Comparison of ENCODE assay signal across 8 mouse cellular contexts in genomic region chr15:28024031-28024964, GRCm38 (mm10). TPM values are rescaled to one million over a fixed set of nuclear protein-coding genes. Genes with fewer than 3 reads are reported as not detected.
A peak's percentile ranks its signal among the peaks of the same experiment; 100 is the strongest.
DNase-seq lines count a peak whose midpoint lies in the region; ATAC-seq and TF ChIP-seq lines count a peak whose summit lies in the region.

No protein-coding gene starts in this region.

- no peak for TF ChIP-seq CTCF in testis, adult 2 months (IDR thresholded peaks at IDR 0.05; ENCODE audit: control insufficient read depth, insufficient read depth, insufficient replicate concordance, low read depth, low read length)

- no peak for TF ChIP-seq POLR2A in testis, adult 2 months (IDR thresholded peaks at IDR 0.05; ENCODE audit: control insufficient read depth, low read depth, low read length)

- peak; percentile 26 to 35 for DNase-seq in spleen, adult 18-20 months
- DNase-seq in spleen, adult 12 weeks (ENCODE audit: low spot score): no peak
- DNase-seq in forebrain, embryonic 11.5 days (ENCODE audit: low spot score): peak; percentile 83
- DNase-seq in kidney, postnatal 14 days: peak; percentile 88
- peak; percentile 76 for DNase-seq in neural tube, embryonic 11.5 days (ENCODE audit: low spot score)

- H3K4me3 ChIP-seq in forebrain, embryonic 11.5 days (ENCODE audit: low read depth, low read length): peak overlapping the region; percentile 93
- H3K4me3 ChIP-seq in heart, embryonic 15.5 days: peak overlapping the region; percentile 97
- peak overlapping the region; percentile 64 for H3K4me3 ChIP-seq in liver, embryonic 15.5 days (replicated peaks)
- peak overlapping the region; percentile 94 for H3K4me3 ChIP-seq in neural tube, embryonic 11.5 days (ENCODE audit: low read depth, low read length)
- H3K4me3 ChIP-seq in testis, adult 2 months (ENCODE audit: control insufficient read depth, low read depth, low read length): peak overlapping the region; percentile 96

- ATAC-seq in forebrain, embryonic 11.5 days (replicated peaks; ENCODE audit: low FRiP score): peak; percentile 54
- ATAC-seq in heart, embryonic 15.5 days (replicated peaks; ENCODE audit: insufficient number of reproducible peaks, insufficient read depth, low FRiP score, low read depth): peak; percentile 40; the same call in 1 of the 2 replicates
- peak; percentile 37 for ATAC-seq in liver, embryonic 15.5 days (ENCODE audit: insufficient read depth)
- ATAC-seq in neural tube, embryonic 11.5 days (ENCODE audit: insufficient read depth, low FRiP score, low TSS enrichment): peak; percentile 29

- H3K27ac ChIP-seq in forebrain, embryonic 11.5 days (ENCODE audit: low read depth, low read length): peak overlapping the region; percentile 91; the same call in 1 of the 2 replicates
- H3K27ac ChIP-seq in heart, embryonic 15.5 days: peak overlapping the region; percentile 98
- H3K27ac ChIP-seq in liver, embryonic 15.5 days (replicated peaks): peak overlapping the region; percentile 38
- H3K27ac ChIP-seq in neural tube, embryonic 11.5 days (ENCODE audit: low read depth, low read length): peak overlapping the region; percentile 98
- H3K27ac ChIP-seq in testis, adult 2 months (ENCODE audit: control insufficient read depth, insufficient read depth, low read depth, low read length): peak overlapping the region; percentile 48; the same call in 1 of the 2 replicates

- under 1% methylated on average over 79 of the region's 81 CpGs for WGBS in forebrain, embryonic 11.5 days
- WGBS in heart, embryonic 15.5 days: 1% methylated on average over 80 of the region's 81 CpGs
- under 1% methylated on average over 80 of the region's 81 CpGs for WGBS in liver, embryonic 15.5 days (ENCODE audit: insufficient replicate concordance)
- WGBS in neural tube, embryonic 11.5 days: 0% methylated on average over 79 of the region's 81 CpGs

- no peaks in the 10 kb centered on the region for H3K9me3 ChIP-seq in forebrain, embryonic 11.5 days (ENCODE audit: control insufficient read depth, low read length)
- no peaks in the 10 kb centered on the region for H3K9me3 ChIP-seq in heart, embryonic 15.5 days (replicated peaks)
- no peaks in the 10 kb centered on the region for H3K9me3 ChIP-seq in liver, embryonic 15.5 days (replicated peaks)
- no peaks in the 10 kb centered on the region for H3K9me3 ChIP-seq in neural tube, embryonic 11.5 days (ENCODE audit: control insufficient read depth, low read length)

- H3K4me2 ChIP-seq in forebrain, embryonic 11.5 days (ENCODE audit: low read depth, low read length, severe bottlenecking): peak overlapping the region; percentile 92
- H3K4me2 ChIP-seq in heart, embryonic 15.5 days: peak overlapping the region; percentile 90
- peak overlapping the region; percentile 74 for H3K4me2 ChIP-seq in liver, embryonic 15.5 days
- H3K4me2 ChIP-seq in neural tube, embryonic 11.5 days (ENCODE audit: low read depth): peak overlapping the region; percentile 93

- no peaks in the 10 kb centered on the region for H3K36me3 ChIP-seq in forebrain, embryonic 11.5 days (ENCODE audit: control insufficient read depth, insufficient read depth, low read length)
- H3K36me3 ChIP-seq in heart, embryonic 15.5 days: no peaks in the 10 kb centered on the region
- no peaks in the 10 kb centered on the region for H3K36me3 ChIP-seq in liver, embryonic 15.5 days (replicated peaks)
- no peaks in the 10 kb centered on the region for H3K36me3 ChIP-seq in neural tube, embryonic 11.5 days (ENCODE audit: control insufficient read depth, insufficient read depth, low read length)
- no peaks in the 10 kb centered on the region for H3K36me3 ChIP-seq in testis, adult 2 months (ENCODE audit: control insufficient read depth, insufficient read depth, low read length)

- peaks cover 10% of the 10 kb centered on the region for H3K4me1 ChIP-seq in forebrain, embryonic 11.5 days (replicated peaks; ENCODE audit: control insufficient read depth, insufficient read depth, low read length)
- peaks cover 53% of the 10 kb centered on the region for H3K4me1 ChIP-seq in heart, embryonic 15.5 days (replicated peaks)
- H3K4me1 ChIP-seq in liver, embryonic 15.5 days (replicated peaks): peaks cover 38% of the 10 kb centered on the region
- peaks cover 24% of the 10 kb centered on the region for H3K4me1 ChIP-seq in neural tube, embryonic 11.5 days (ENCODE audit: control insufficient read depth, insufficient read depth, low read length)
- H3K4me1 ChIP-seq in testis, adult 2 months (ENCODE audit: control insufficient read depth, insufficient read depth, low read length): peaks cover 17% of the 10 kb centered on the region

- peak overlapping the region; percentile 97 for H3K9ac ChIP-seq in forebrain, embryonic 11.5 days (ENCODE audit: low read length)
- peak overlapping the region; percentile 98 for H3K9ac ChIP-seq in heart, embryonic 15.5 days
- peak overlapping the region; percentile 58 for H3K9ac ChIP-seq in liver, embryonic 15.5 days
- H3K9ac ChIP-seq in neural tube, embryonic 11.5 days (ENCODE audit: low read length): peak overlapping the region; percentile 97

- no peaks in the 10 kb centered on the region for H3K27me3 ChIP-seq in forebrain, embryonic 11.5 days (ENCODE audit: control insufficient read depth, insufficient read depth, low read length)
- no peaks in the 10 kb centered on the region for H3K27me3 ChIP-seq in heart, embryonic 15.5 days
- H3K27me3 ChIP-seq in liver, embryonic 15.5 days: peaks cover 74% of the 10 kb centered on the region
- no peaks in the 10 kb centered on the region for H3K27me3 ChIP-seq in neural tube, embryonic 11.5 days (ENCODE audit: control insufficient read depth, insufficient read depth, low read length)
- no peaks in the 10 kb centered on the region; the same call in 1 of the 2 replicates for H3K27me3 ChIP-seq in testis, adult 2 months (ENCODE audit: control insufficient read depth, insufficient read depth, low read length)

RNA-seq across cellular contexts. Expression of gene Trio, which starts 1.4 kb away (rescaled TPM):
- polyA plus RNA-seq in forebrain, embryonic 11.5 days (2014; fragmentation: Nextera tagmentation; extraction: Ambion mirVana): 41.8 and 42.5 TPM in 2 replicates
- 16.2 and 18.5 TPM in 2 replicates for polyA plus RNA-seq in heart, embryonic 15.5 days (2015; fragmentation: Nextera tagmentation; extraction: Ambion mirVana)
- polyA plus RNA-seq in liver, embryonic 15.5 days (2015; fragmentation: Nextera tagmentation; extraction: Ambion mirVana): 2.8 and 2.9 TPM in 2 replicates
- polyA plus RNA-seq in neural tube, embryonic 11.5 days (2014; fragmentation: Nextera tagmentation; extraction: Ambion mirVana): 31.2 and 35.2 TPM in 2 replicates
- polyA plus RNA-seq in testis, adult 2 months (2012; rRNA removed): 18.8 and 24.3 TPM in 2 replicates

Comparison
In these comparisons a context has a peak if more than half of its experiments do, and no peak if none do; other contexts are left out.
1. H3K27ac ChIP-seq: peak in every context shown above with its lines; median percentile 98 in heart, embryonic 15.5 days; 98 in neural tube, embryonic 11.5 days; 91 in forebrain, embryonic 11.5 days; 48 in testis, adult 2 months; 38 in liver, embryonic 15.5 days.